Mouse (Mus musculus) lung, adult 10 weeks (tissue): ENCODE measurements around the gene Pou5f2. TPM values are rescaled to one million over a fixed set of nuclear protein-coding genes. Genes with fewer than 3 reads are reported as not detected.

Experiments used
- polyA plus RNA-seq: library from polyadenylated mRNA; stranded (reverse); fragments of 350-450 nt; fragmentation: Illumina TruSeq; extraction: RNeasy Lipid Tissue Mini Kit (QIAGEN cat#74804); gene quantifications from one replicate; pipeline ENCODE4 v1.2.3, GENCODE M21; 2014; ENCODE audit warnings: low read depth, low replicate concordance; ENCODE audit not compliant: insufficient read depth

Gene Pou5f2
- polyA plus RNA-seq, result not detected

DNA sequence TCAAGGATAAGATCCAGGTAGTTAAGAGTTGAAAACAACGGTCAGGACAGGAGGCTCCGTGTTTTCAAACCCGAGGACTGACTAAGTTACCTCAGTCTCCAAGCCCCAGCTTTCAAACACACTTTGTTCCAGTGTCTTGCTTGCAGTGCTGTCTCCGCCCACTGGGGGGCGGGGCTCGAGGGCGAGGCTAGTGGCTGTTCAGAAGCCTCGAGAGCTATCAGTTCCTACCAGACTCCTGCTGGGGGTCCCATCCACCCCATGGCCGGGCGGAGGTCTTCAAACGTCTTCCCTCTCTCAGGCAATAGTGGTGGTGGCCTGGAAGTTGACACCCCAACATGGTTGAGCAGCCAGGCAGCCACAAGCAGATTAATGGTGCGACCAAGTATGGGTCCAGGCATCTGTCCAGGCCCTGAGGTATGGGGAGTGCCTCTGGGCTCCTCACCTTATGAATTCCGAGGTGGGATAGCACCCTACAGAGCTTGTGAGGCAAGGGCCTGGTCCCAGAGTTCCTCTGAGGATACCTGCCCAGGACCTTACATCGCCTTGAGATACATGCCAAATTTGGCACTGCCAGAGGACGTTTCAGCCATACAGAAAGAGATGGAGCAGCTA is at the start of gene Pou5f2:
Gene Pou5f2, plus strand, starts transcription at position 220 of the 612 bp plus-strand sequence.

Other genes with a start within 250 kb of the Pou5f2 start
- 2.4 TPM for gene Nr2f1, start 174.9 kb downstream of the Pou5f2 start, polyA plus RNA-seq